Mouse (Mus musculus) neural tube, embryonic 13.5 days (tissue): ENCODE data around the gene Copb2. TPM values are rescaled to one million over a fixed set of nuclear protein-coding genes. Genes with fewer than 3 reads are reported as not detected.

Experiments used
- ATAC-seq: fragments of 200-750 bp; cut with Nextera tagmentation; 2 replicates; pipeline ENCODE4 v1.8.0; 2017; ENCODE audit warnings: low read depth, mild to moderate bottlenecking, moderate TSS enrichment, moderate library complexity
- H3K27ac ChIP-seq: fragments of 300-500 bp; sonication (generic); replicated peaks from 2 replicates; pipeline ENCODE4 v1.5.1; 2015; ENCODE audit warnings: moderate library complexity, mild to moderate bottlenecking, inconsistent platforms
- H3K27me3 ChIP-seq: fragments of 300-500 bp; sonication (generic); 2 replicates; pipeline ENCODE4 v1.6.1; 2015; ENCODE audit warnings: mild to moderate bottlenecking, inconsistent platforms
- H3K36me3 ChIP-seq: fragments of 300-500 bp; sonication (generic); 2 replicates; pipeline ENCODE4 v1.6.1; 2015; ENCODE audit warnings: mild to moderate bottlenecking, inconsistent platforms
- H3K4me1 ChIP-seq: fragments of 300-500 bp; sonication (generic); replicated peaks from 2 replicates; pipeline ENCODE4 v1.6.1; 2015; ENCODE audit warnings: inconsistent platforms
- H3K4me2 ChIP-seq: fragments of 300-500 bp; sonication (generic); 2 replicates; pipeline ENCODE4 v1.6.1; 2015; ENCODE audit warnings: inconsistent platforms, mild to moderate bottlenecking, moderate library complexity
- H3K4me3 ChIP-seq: fragments of 300-500 bp; sonication (generic); 2 replicates; pipeline ENCODE4 v1.5.1; 2015; ENCODE audit warnings: mild to moderate bottlenecking, inconsistent platforms
- H3K9ac ChIP-seq: fragments of 300-500 bp; sonication (generic); 2 replicates; pipeline ENCODE4 v1.6.1; 2015; ENCODE audit warnings: moderate library complexity, mild to moderate bottlenecking, inconsistent platforms
- H3K9me3 ChIP-seq: fragments of 300-500 bp; sonication (generic); 2 replicates; pipeline ENCODE4 v1.6.1; 2016; ENCODE audit warnings: inconsistent platforms
- WGBS: fragments of 180-500 bp; shearing (Covaris S2); methylation state at CpG from one replicate; pipeline ENCODE4 v1.1.7; 2015; 5-methylcytosine and 5-hydroxymethylcytosine counted together
- polyA plus RNA-seq: library from polyadenylated mRNA; unstranded; fragments of >200 nt; fragmentation: Nextera tagmentation; extraction: Ambion mirVana; gene quantifications from 2 replicates; pipeline ENCODE4 v1.2.1, GENCODE M21; 2015

Gene Copb2
- polyA plus RNA-seq, 1 experiment from 2014 or later: 140 TPM

- Histone ChIP-seq H3K4me2 (no peak overlapping the region), H3K36me3 (no peaks in the 10 kb centered on the region), H3K27me3 (0 out of 2 replicates have a peak, but pooled peaks cover 4% of the 10 kb centered on the region), H3K9ac (no peak overlapping the region), H3K4me1 (no peaks in the 10 kb centered on the region), H3K27ac (no peak overlapping the region), H3K4me3 (no peak overlapping the region), H3K9me3 (no peaks in the 10 kb centered on the region)
- ATAC-seq: no peak
- 87% methylated on average over 3 of the region's 3 CpGs for WGBS
Observed at GRCm38 (mm10) chr9:98544042-98544441, 19.5 kb upstream of the Copb2 start.

- no peaks in the 10 kb centered on the region for H3K27me3 ChIP-seq
- ATAC-seq: no peak
- H3K4me1 ChIP-seq: no peaks in the 10 kb centered on the region
- peaks cover 90% of the 10 kb centered on the region for H3K36me3 ChIP-seq
- no peak overlapping the region for H3K4me3 ChIP-seq
- WGBS: 92% methylated on average over 4 of the region's 4 CpGs
- no peak overlapping the region for H3K4me2 ChIP-seq
- H3K9me3 ChIP-seq: no peaks in the 10 kb centered on the region
- no peak overlapping the region for H3K9ac ChIP-seq
- H3K27ac ChIP-seq: no peak overlapping the region
Observed at GRCm38 (mm10) chr9:98583852-98584251, 20.3 kb downstream of the Copb2 start.

- Histone ChIP-seq H3K9ac (no peak overlapping the region), H3K27ac (no peak overlapping the region), H3K9me3 (no peaks in the 10 kb centered on the region), H3K4me1 (peaks cover 18% of the 10 kb centered on the region), H3K4me3 (peak overlapping the region; percentile 95), H3K27me3 (no peaks in the 10 kb centered on the region), H3K4me2 (peak overlapping the region; percentile 96; the same call in 1 of the 2 replicates), H3K36me3 (peaks cover 38% of the 10 kb centered on the region)
- ATAC-seq: no peak
- 93% methylated on average over 6 of the region's 6 CpGs for WGBS
Observed at GRCm38 (mm10) chr9:98600094-98600493, 36.6 kb downstream of the Copb2 start.

DNA sequence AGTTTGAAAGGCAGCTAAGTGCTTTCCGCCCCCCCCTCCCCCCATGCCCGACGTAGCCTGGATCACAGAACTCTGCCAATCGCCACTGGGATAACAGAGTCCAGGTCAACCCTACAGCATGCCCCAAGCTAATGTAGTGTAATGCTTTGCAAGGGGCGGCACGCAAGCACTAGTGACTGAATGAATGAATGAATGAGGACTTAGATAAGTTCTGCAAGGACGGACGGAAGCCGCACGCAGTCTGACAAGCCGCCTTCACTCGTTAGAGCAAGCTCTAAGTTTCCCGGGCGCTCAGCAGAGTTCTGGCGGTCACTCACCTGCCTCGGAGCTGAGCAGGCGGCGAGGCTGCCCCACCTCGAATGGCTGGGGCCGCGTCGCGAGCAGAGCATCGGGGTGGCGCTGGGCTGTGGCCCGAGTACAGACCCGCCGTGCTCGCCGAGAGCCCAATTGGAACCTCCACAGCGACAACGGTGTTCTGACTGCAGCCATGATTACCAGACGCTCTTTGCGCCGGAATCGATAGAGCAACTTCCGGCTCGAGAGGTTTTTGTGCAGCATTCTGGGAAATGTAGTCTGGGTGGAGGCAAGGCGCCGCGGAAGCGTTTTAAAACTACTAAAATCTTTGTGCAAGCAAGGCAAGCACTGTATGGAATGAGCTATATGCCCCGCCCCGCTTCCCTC is 37.8 kb downstream of the Copb2 start, which contains the start of gene Mrps22:
Gene Mrps22 (minus strand): TSS at position 505 of the 681 bp plus-strand sequence.
- peak within 1 kb of the TSS; percentile 95 for H3K4me3 ChIP-seq
- no peaks in the 10 kb centered on the region for H3K27me3 ChIP-seq
- peaks cover 27% of the 10 kb centered on the region for H3K36me3 ChIP-seq
- H3K4me2 ChIP-seq: peak within 1 kb of the TSS; percentile 96
- ATAC-seq: peak; percentile 94
- H3K27ac ChIP-seq: peak within 1 kb of the TSS; percentile 13; the same call in 1 of the 2 replicates
- H3K9ac ChIP-seq: peak within 1 kb of the TSS; percentile 84
- peaks cover 18% of the 10 kb centered on the region for H3K4me1 ChIP-seq
- WGBS: under 1% methylated on average over 44 of the region's 44 CpGs
- H3K9me3 ChIP-seq: no peaks in the 10 kb centered on the region

- Histone ChIP-seq H3K27me3 (no peaks in the 10 kb centered on the region), H3K4me2 (peak overlapping the region; percentile 96), H3K9ac (peak overlapping the region; percentile 50; the same call in 1 of the 2 replicates), H3K9me3 (no peaks in the 10 kb centered on the region), H3K4me3 (peak overlapping the region; percentile 95), H3K27ac (no peak overlapping the region), H3K36me3 (peaks cover 21% of the 10 kb centered on the region), H3K4me1 (peaks cover 18% of the 10 kb centered on the region)
- 55% methylated on average over 11 of the region's 11 CpGs for WGBS
- peak; percentile 24 for ATAC-seq
Observed at GRCm38 (mm10) chr9:98601837-98602359, 38.4 kb downstream of the Copb2 start.

- H3K4me2 ChIP-seq: no peak overlapping the region
- H3K27me3 ChIP-seq: 0 out of 2 replicates have a peak, but pooled peaks cover 3% of the 10 kb centered on the region
- H3K4me3 ChIP-seq: no peak overlapping the region
- 79% methylated on average over 4 of the region's 4 CpGs for WGBS
- H3K27ac ChIP-seq: no peak overlapping the region
- ATAC-seq: no peak
- H3K9me3 ChIP-seq: no peaks in the 10 kb centered on the region
- no peak overlapping the region for H3K9ac ChIP-seq
- H3K4me1 ChIP-seq: peaks cover 16% of the 10 kb centered on the region
- no peaks in the 10 kb centered on the region for H3K36me3 ChIP-seq
Observed at GRCm38 (mm10) chr9:98604896-98605295, 41.4 kb downstream of the Copb2 start.

- Histone ChIP-seq H3K27ac (no peak overlapping the region), H3K36me3 (no peaks in the 10 kb centered on the region), H3K27me3 (no peaks in the 10 kb centered on the region; the same call in 1 of the 2 replicates), H3K4me1 (peaks cover 6% of the 10 kb centered on the region; the same call in 1 of the 2 replicates), H3K4me2 (no peak overlapping the region), H3K9me3 (no peaks in the 10 kb centered on the region), H3K4me3 (no peak overlapping the region), H3K9ac (no peak overlapping the region)
- ATAC-seq: no peak
- 42% methylated on average over 3 of the region's 3 CpGs for WGBS
Observed at GRCm38 (mm10) chr9:98628480-98628879, 65.0 kb downstream of the Copb2 start.

DNA sequence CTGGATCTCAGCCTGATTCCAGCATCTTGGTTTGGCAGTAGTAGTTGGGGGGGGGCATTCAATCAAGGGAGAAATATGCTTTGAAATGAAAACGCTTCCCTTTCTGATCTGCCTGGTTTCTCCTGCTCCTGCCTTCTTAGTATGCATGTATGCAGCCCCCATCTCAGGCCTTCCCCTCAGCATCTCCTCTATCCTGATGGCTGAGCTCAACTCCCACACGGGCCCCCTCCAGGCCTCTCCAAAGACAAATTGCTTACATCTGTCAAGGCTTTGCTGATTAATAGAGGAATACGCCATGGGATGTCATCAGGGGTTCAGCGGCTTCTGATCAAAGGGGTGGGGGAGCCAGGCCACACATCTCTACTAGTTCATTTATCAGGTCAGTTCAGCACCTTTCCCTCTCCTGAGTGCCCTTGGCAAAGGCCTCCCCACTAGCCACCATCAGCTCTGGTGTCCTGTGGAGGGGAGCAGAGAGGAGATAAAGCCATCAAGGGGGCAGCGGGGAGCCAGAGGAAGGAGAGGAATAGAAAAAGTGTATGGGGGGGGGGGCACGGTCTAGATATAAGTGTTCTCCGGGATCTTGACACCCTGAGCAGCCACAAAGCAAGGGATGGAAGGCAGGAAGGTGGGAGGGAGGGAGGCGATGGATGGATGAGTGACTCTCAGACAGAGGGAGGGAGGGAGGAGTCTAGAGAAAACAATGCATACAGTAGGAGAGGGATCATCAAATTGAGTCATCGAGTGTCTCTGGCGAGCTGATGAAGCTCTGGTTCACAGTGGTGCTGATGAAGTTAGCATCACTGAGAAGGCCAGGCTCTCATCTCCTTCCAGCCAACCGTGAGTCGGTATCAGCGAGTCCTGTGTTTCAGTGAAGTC is 70.0 kb downstream of the Copb2 start:
- WGBS: 77% methylated on average over 13 of the region's 13 CpGs
- H3K27ac ChIP-seq: 0 out of 2 replicates have a peak overlapping the region, but pooled peaks have one; percentile 13
- H3K4me2 ChIP-seq: no peak overlapping the region
- no peaks in the 10 kb centered on the region for H3K9me3 ChIP-seq
- no peak overlapping the region for H3K4me3 ChIP-seq
- peak; percentile 19; the same call in 1 of the 2 replicates for ATAC-seq
- H3K36me3 ChIP-seq: no peaks in the 10 kb centered on the region
- H3K27me3 ChIP-seq: no peaks in the 10 kb centered on the region; the same call in 1 of the 2 replicates
- H3K9ac ChIP-seq: no peak overlapping the region
- H3K4me1 ChIP-seq: peaks cover 10% of the 10 kb centered on the region; the same call in 1 of the 2 replicates

Other genes starting within 250 kb of the Copb2 start
- gene Rbp1, start 140.8 kb upstream of the Copb2 start, polyA plus RNA-seq: 135 and 145 TPM in 2 replicates
- 2.2 and 2.9 TPM in 2 replicates for gene Rbp2, start 77.6 kb upstream of the Copb2 start, polyA plus RNA-seq
- gene Mrps22, start 37.9 kb downstream of the Copb2 start, polyA plus RNA-seq: 58.8 and 70.1 TPM in 2 replicates